Mouse (Mus musculus): ENCODE results near the gene Afp. TPM values are rescaled to one million over a fixed set of nuclear protein-coding genes. Genes with fewer than 3 reads are reported as not detected.

Afp gene
- not detected for total RNA-seq (2021)
- long read RNA-seq, experiment 1 = 0 reads
- long read RNA-seq, experiment 2 = 0 reads

GRCm38 (mm10) chr5:90490518-90490917 lies at the start of gene Afp:
Gene Afp (plus strand): TSS chr5:90490737.
- DNase-seq = no peak
- intact Hi-C loops (cut with DNase I) = no loop called here

- intact Hi-C loops (cut with DNase I) = no loop called here
- DNase-seq = no peak
These were observed 43.0 kb upstream of the Afp start for GRCm38 (mm10) chr5:90447577-90447976.

GRCm38 (mm10) chr5:90449961-90450360 lies 40.6 kb upstream of the Afp start:
- no peak for DNase-seq
- intact Hi-C loops (cut with DNase I) = no loop called here

- intact Hi-C loops (cut with DNase I) = no loop called here
- DNase-seq = no peak
These were observed 37.8 kb upstream of the Afp start for GRCm38 (mm10) chr5:90452711-90453110.

- intact Hi-C loops (cut with DNase I) = no loop called here
- DNase-seq = no peak
These were observed 33.3 kb upstream of the Afp start for GRCm38 (mm10) chr5:90457241-90457640.

- DNase-seq = no peak
- intact Hi-C loops (cut with DNase I) = no loop called here
These were observed 31.8 kb upstream of the Afp start for GRCm38 (mm10) chr5:90458727-90459126.

GRCm38 (mm10) chr5:90460619-90461018 lies 29.9 kb upstream of the Afp start, which contains the start of gene Alb:
Gene Alb (plus strand): TSS chr5:90460897.
- intact Hi-C loops (cut with DNase I) = loop anchor here (10.0 kb wide), 1 partner anchor 996 kb away; no protein-coding TSS in a partner anchor
- no peak for DNase-seq

- intact Hi-C loops (cut with DNase I) = loop anchor here (10.0 kb wide), 1 partner anchor 1002 kb away; no protein-coding TSS in a partner anchor
- DNase-seq = no peak
These were observed 23.7 kb upstream of the Afp start for GRCm38 (mm10) chr5:90466806-90467205.

GRCm38 (mm10) chr5:90467245-90467644 lies 23.3 kb upstream of the Afp start:
- intact Hi-C loops (cut with DNase I) = loop anchor here (10.0 kb wide), 1 partner anchor 1002 kb away; no protein-coding TSS in a partner anchor
- DNase-seq = no peak

- intact Hi-C loops (cut with DNase I) = no loop called here
- DNase-seq = no peak
These were observed 19.7 kb upstream of the Afp start for GRCm38 (mm10) chr5:90470836-90471235.

- intact Hi-C loops (cut with DNase I) = no loop called here
- no peak for DNase-seq
These were observed 16.6 kb upstream of the Afp start for GRCm38 (mm10) chr5:90473902-90474301.

GRCm38 (mm10) chr5:90474369-90474768 lies 16.2 kb upstream of the Afp start:
- no peak for DNase-seq
- intact Hi-C loops (cut with DNase I) = no loop called here

- DNase-seq = no peak
- intact Hi-C loops (cut with DNase I) = no loop called here
These were observed 13.8 kb upstream of the Afp start for GRCm38 (mm10) chr5:90476741-90477140.

- no peak for DNase-seq
These were observed 13.0 kb upstream of the Afp start for GRCm38 (mm10) chr5:90477308-90478140.

GRCm38 (mm10) chr5:90478886-90479285 lies 11.7 kb upstream of the Afp start:
- DNase-seq = no peak
- intact Hi-C loops (cut with DNase I) = no loop called here

More at GRCm38 (mm10) chr5:90477308-90478140, 13.0 kb upstream of the Afp start:
- intact Hi-C loops (cut with DNase I) = no loop called here

GRCm38 (mm10) chr5:90485597-90485996 lies 4.9 kb upstream of the Afp start:
- intact Hi-C loops (cut with DNase I) = no loop called here
- no peak for DNase-seq

- DNase-seq = no peak
- intact Hi-C loops (cut with DNase I) = no loop called here
These were observed 2.2 kb upstream of the Afp start for GRCm38 (mm10) chr5:90488323-90488722.

GRCm38 (mm10) chr5:90492440-90492839 lies 1.9 kb downstream of the Afp start:
- no peak for DNase-seq
- intact Hi-C loops (cut with DNase I) = no loop called here

- no peak for DNase-seq
- intact Hi-C loops (cut with DNase I) = no loop called here
These were observed 3.8 kb downstream of the Afp start for GRCm38 (mm10) chr5:90494308-90494707.

- intact Hi-C loops (cut with DNase I) = no loop called here
These were observed 9.0 kb downstream of the Afp start for GRCm38 (mm10) chr5:90499509-90499908.

GRCm38 (mm10) chr5:90500714-90501113 lies 10.2 kb downstream of the Afp start:
- intact Hi-C loops (cut with DNase I) = loop anchor here (2.0 kb wide), 1 partner anchor 298 kb away; no protein-coding TSS in a partner anchor

More at GRCm38 (mm10) chr5:90499509-90499908, 9.0 kb downstream of the Afp start:
- DNase-seq = no peak

GRCm38 (mm10) chr5:90501752-90502151 lies 11.2 kb downstream of the Afp start:
- DNase-seq = no peak
- intact Hi-C loops (cut with DNase I) = loop anchor here (2.0 kb wide), 1 partner anchor 299 kb away; no protein-coding TSS in a partner anchor

More at GRCm38 (mm10) chr5:90500714-90501113, 10.2 kb downstream of the Afp start:
- DNase-seq = peak; percentile 54 to 63
